10 mouse cellular contexts compared by ENCODE assay signal in the genomic region with DNA sequence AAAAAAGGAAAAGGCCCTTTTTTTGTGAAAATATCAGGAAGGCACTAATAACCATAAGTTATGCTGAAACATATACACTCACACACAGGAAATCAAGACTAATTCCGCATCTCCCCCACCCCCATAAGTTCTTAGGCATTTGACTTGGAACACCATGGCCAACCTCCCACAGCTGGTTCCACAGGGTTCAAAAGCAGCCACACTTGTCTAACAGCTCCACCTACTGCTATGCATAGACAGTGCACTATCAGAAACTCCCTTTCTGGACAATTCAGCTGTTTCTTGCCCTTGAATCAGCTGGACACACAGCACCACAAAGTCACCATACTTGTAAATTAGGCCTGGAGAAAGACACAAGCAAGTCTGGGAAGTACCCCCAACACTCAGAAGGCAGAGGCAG. TPM values are rescaled to one million over a fixed set of nuclear protein-coding genes. Genes with fewer than 3 reads are reported as not detected.
DNase-seq lines count a peak whose midpoint lies in the region; ATAC-seq and TF ChIP-seq lines count a peak whose summit lies in the region.
"Had no signal": no experiment of that assay in that cellular context is flagged by ENCODE, and none has a peak within 500 bp of the region (broad histone marks: within the 10 kb centered on the region; RNA-seq: fewer than 3 reads in every experiment).

No protein-coding gene starts in this region.

- no peaks in the 10 kb centered on the region for H3K4me1 ChIP-seq in forebrain, postnatal 0 days (ENCODE audit: insufficient read depth)
- no peaks in the 10 kb centered on the region for H3K4me1 ChIP-seq in forebrain, embryonic 11.5 days (replicated peaks; ENCODE audit: control insufficient read depth, insufficient read depth, low read length)
- H3K4me1 ChIP-seq in neural tube, embryonic 11.5 days (ENCODE audit: control insufficient read depth, insufficient read depth, low read length): no peaks in the 10 kb centered on the region
- no peaks in the 10 kb centered on the region for H3K4me1 ChIP-seq in neural tube, embryonic 15.5 days

- H3K36me3 ChIP-seq in forebrain, postnatal 0 days (ENCODE audit: insufficient read depth): peaks cover 92% of the 10 kb centered on the region
- no peaks in the 10 kb centered on the region; the same call in 1 of the 2 replicates for H3K36me3 ChIP-seq in forebrain, embryonic 11.5 days (ENCODE audit: control insufficient read depth, insufficient read depth, low read length)
- 0 out of 2 replicates have a peak, but pooled peaks cover 4% of the 10 kb centered on the region for H3K36me3 ChIP-seq in neural tube, embryonic 11.5 days (ENCODE audit: control insufficient read depth, insufficient read depth, low read length)
- peaks cover 92% of the 10 kb centered on the region for H3K36me3 ChIP-seq in neural tube, embryonic 15.5 days

- 0 out of 2 replicates have a peak, but pooled peaks cover 3% of the 10 kb centered on the region for H3K9me3 ChIP-seq in forebrain, postnatal 0 days (ENCODE audit: low read length)
- H3K9me3 ChIP-seq in forebrain, embryonic 11.5 days (ENCODE audit: control insufficient read depth, low read length): no peaks in the 10 kb centered on the region
- H3K9me3 ChIP-seq in neural tube, embryonic 11.5 days (ENCODE audit: control insufficient read depth, low read length): no peaks in the 10 kb centered on the region
- H3K9me3 ChIP-seq in neural tube, embryonic 15.5 days (replicated peaks): no peaks in the 10 kb centered on the region

- peak; percentile 52 for TF ChIP-seq CTCF in forebrain, postnatal 0 days (IDR thresholded peaks at IDR 0.05; ENCODE audit: low read depth)

- no peaks in the 10 kb centered on the region for H3K27me3 ChIP-seq in forebrain, postnatal 0 days (ENCODE audit: insufficient read depth, low read length)
- no peaks in the 10 kb centered on the region for H3K27me3 ChIP-seq in forebrain, embryonic 11.5 days (ENCODE audit: control insufficient read depth, insufficient read depth, low read length)
- no peaks in the 10 kb centered on the region for H3K27me3 ChIP-seq in neural tube, embryonic 11.5 days (ENCODE audit: control insufficient read depth, insufficient read depth, low read length)
- no peaks in the 10 kb centered on the region for H3K27me3 ChIP-seq in neural tube, embryonic 15.5 days (replicated peaks)

- ATAC-seq in forebrain, postnatal 0 days: no peak
- ATAC-seq in forebrain, embryonic 11.5 days (replicated peaks; ENCODE audit: low FRiP score): no peak; the same call in 1 of the 2 replicates
- peak; percentile 46; the same call in 1 of the 2 replicates for ATAC-seq in neural tube, embryonic 11.5 days (ENCODE audit: insufficient read depth, low FRiP score, low TSS enrichment)
- ATAC-seq in neural tube, embryonic 15.5 days (ENCODE audit: low FRiP score): no peak
- ATAC-seq in hematopoietic stem cell, adult 5-6 weeks (replicated peaks in 1 of 2; ENCODE audit: insufficient read depth in 1 of 2, low FRiP score in 2 of 2, low TSS enrichment in 1 of 2, low read depth in 1 of 2, poor library complexity in 2 of 2, severe bottlenecking in 2 of 2): 0 out of 4 replicates have a peak, but pooled peaks have one; percentile 37 to 51

- H3K4me3 ChIP-seq in forebrain, postnatal 0 days (ENCODE audit: low read depth, low read length): no peak overlapping the region
- H3K4me3 ChIP-seq in forebrain, embryonic 11.5 days (ENCODE audit: low read depth, low read length): no peak overlapping the region
- H3K4me3 ChIP-seq in neural tube, embryonic 11.5 days (ENCODE audit: low read depth, low read length): no peak overlapping the region
- no peak overlapping the region for H3K4me3 ChIP-seq in neural tube, embryonic 15.5 days (replicated peaks)
- H3K4me3 ChIP-seq: myocyte had no signal

- no peak overlapping the region for H3K9ac ChIP-seq in forebrain, postnatal 0 days
- no peak overlapping the region for H3K9ac ChIP-seq in forebrain, embryonic 11.5 days (ENCODE audit: low read length)
- H3K9ac ChIP-seq in neural tube, embryonic 11.5 days (ENCODE audit: low read length): no peak overlapping the region
- no peak overlapping the region for H3K9ac ChIP-seq in neural tube, embryonic 15.5 days (replicated peaks)

- H3K4me2 ChIP-seq in forebrain, postnatal 0 days (ENCODE audit: low read depth): no peak overlapping the region
- no peak overlapping the region for H3K4me2 ChIP-seq in forebrain, embryonic 11.5 days (ENCODE audit: low read depth, low read length, severe bottlenecking)
- H3K4me2 ChIP-seq in neural tube, embryonic 11.5 days (ENCODE audit: low read depth): no peak overlapping the region
- no peak overlapping the region for H3K4me2 ChIP-seq in neural tube, embryonic 15.5 days

- H3K27ac ChIP-seq in forebrain, postnatal 0 days (ENCODE audit: low read depth, low read length): no peak overlapping the region
- H3K27ac ChIP-seq in forebrain, embryonic 11.5 days (ENCODE audit: low read depth, low read length): no peak overlapping the region
- no peak overlapping the region for H3K27ac ChIP-seq in neural tube, embryonic 11.5 days (ENCODE audit: low read depth, low read length)
- H3K27ac ChIP-seq in neural tube, embryonic 15.5 days (replicated peaks): no peak overlapping the region

- no peak for DNase-seq in forebrain, postnatal 0 days
- DNase-seq in forebrain, embryonic 11.5 days (ENCODE audit: low spot score): no peak
- peak; percentile 32 for DNase-seq in neural tube, embryonic 11.5 days (ENCODE audit: low spot score)
- peak; percentile 10 to 33 for DNase-seq in thymus, postnatal 10 days (ENCODE audit: low spot score in 2 of 2)
- DNase-seq in cerebellum, adult 11-12 months: no peak
- no peak for DNase-seq in cerebellum, postnatal 36 days
- DNase-seq: cerebellum, adult 11 months had no signal

- WGBS in forebrain, postnatal 0 days: 84% methylated on average over 1 of the region's 1 CpGs
- 88% methylated on average over 1 of the region's 1 CpGs for WGBS in forebrain, embryonic 11.5 days
- 88% methylated on average over 1 of the region's 1 CpGs for WGBS in neural tube, embryonic 11.5 days
- WGBS in neural tube, embryonic 15.5 days: 74% methylated on average over 1 of the region's 1 CpGs

RNA-seq across cellular contexts. Expression of gene Vps13d, which starts 33.6 kb away (rescaled TPM):
- total RNA-seq in forebrain, postnatal 0 days (2014; rRNA removed): 28.3 and 30.8 TPM in 2 replicates
- 6.2 and 6.4 TPM in 2 replicates for polyA plus RNA-seq in forebrain, postnatal 0 days (2015; fragmentation: Nextera tagmentation; extraction: Ambion mirVana)
- polyA plus RNA-seq in forebrain, embryonic 11.5 days (2014; fragmentation: Nextera tagmentation; extraction: Ambion mirVana): 7.9 and 8.3 TPM in 2 replicates
- polyA plus RNA-seq in neural tube, embryonic 11.5 days (2014; fragmentation: Nextera tagmentation; extraction: Ambion mirVana): 11.8 and 14.3 TPM in 2 replicates
- polyA plus RNA-seq in neural tube, embryonic 15.5 days (2015; fragmentation: Nextera tagmentation; extraction: Ambion mirVana): 7.8 and 8.3 TPM in 2 replicates
- total RNA-seq in hematopoietic stem cell, adult 5-6 weeks (2017): 41.1 and 54.8 TPM in 2 replicates

Comparison
In these comparisons a context has a peak if more than half of its experiments do, and no peak if none do; other contexts are left out.
1. ATAC-seq: peak in neural tube, embryonic 11.5 days (single experiment) and hematopoietic stem cell, adult 5-6 weeks (2 of 2); none in forebrain, postnatal 0 days (single experiment), forebrain, embryonic 11.5 days (single experiment) and neural tube, embryonic 15.5 days (single experiment).
2. DNase-seq: peak in neural tube, embryonic 11.5 days (single experiment) and thymus, postnatal 10 days (2 of 2); none in forebrain, postnatal 0 days (single experiment), forebrain, embryonic 11.5 days (single experiment), cerebellum, adult 11-12 months (single experiment) and cerebellum, postnatal 36 days (0 of 2).